Mouse (Mus musculus) heart, postnatal 4 days (tissue): ENCODE data around the gene Tbc1d13. TPM values are rescaled to one million over a fixed set of nuclear protein-coding genes. Genes with fewer than 3 reads are reported as not detected.

Experiments
- DNase-seq: peaks from one replicate; pipeline ENCODE4 v3.0.0; 2021
- total RNA-seq, 2 experiments: library from RNA; stranded (reverse); gene quantifications; 2 replicates each; pipeline ENCODE4 v1.2.3; 2021

Gene Tbc1d13
- 10 to 100 TPM; 23.9 to 27.4 TPM for total RNA-seq

- peak; percentile 99 for DNase-seq
Measured at GRCm38 (mm10) chr2:30133613-30134377, at the start of gene Tbc1d13. Tbc1d13 (plus strand) TSS chr2:30133746.

- no peak for DNase-seq
Measured at GRCm38 (mm10) chr2:30084113-30084512, 49.4 kb upstream of the Tbc1d13 start.

GRCm38 (mm10) chr2:30084632-30085031 lies 48.9 kb upstream of the Tbc1d13 start:
- DNase-seq: no peak

GRCm38 (mm10) chr2:30087310-30087709 lies 46.2 kb upstream of the Tbc1d13 start:
- DNase-seq: no peak

GRCm38 (mm10) chr2:30091521-30091920 lies 42.0 kb upstream of the Tbc1d13 start:
- no peak for DNase-seq

GRCm38 (mm10) chr2:30092280-30092918 lies 41.1 kb upstream of the Tbc1d13 start:
- DNase-seq: no peak

GRCm38 (mm10) chr2:30093471-30094207 lies 39.9 kb upstream of the Tbc1d13 start, which contains the start of gene Zdhhc12:
Zdhhc12 (minus strand) TSS chr2:30093648.
- peak; percentile 92 for DNase-seq

- DNase-seq: no peak
Measured at GRCm38 (mm10) chr2:30094208-30094588, 39.3 kb upstream of the Tbc1d13 start.

- peak; percentile 69 for DNase-seq
Measured at GRCm38 (mm10) chr2:30095882-30096527, 37.5 kb upstream of the Tbc1d13 start.

GRCm38 (mm10) chr2:30100214-30100613 lies 33.3 kb upstream of the Tbc1d13 start:
- DNase-seq: no peak

- peak; percentile 61 for DNase-seq
Measured at GRCm38 (mm10) chr2:30106364-30106763, 27.2 kb upstream of the Tbc1d13 start.

GRCm38 (mm10) chr2:30107646-30108045 lies 25.9 kb upstream of the Tbc1d13 start:
- DNase-seq: no peak

- no peak for DNase-seq
Measured at GRCm38 (mm10) chr2:30108260-30108659, 25.3 kb upstream of the Tbc1d13 start.

- no peak for DNase-seq
Measured at GRCm38 (mm10) chr2:30111500-30111899, 22.0 kb upstream of the Tbc1d13 start.

GRCm38 (mm10) chr2:30112564-30112963 lies 21.0 kb upstream of the Tbc1d13 start:
- DNase-seq: no peak

- DNase-seq: no peak
Measured at GRCm38 (mm10) chr2:30119641-30120051, 13.9 kb upstream of the Tbc1d13 start.

- no peak for DNase-seq
Measured at GRCm38 (mm10) chr2:30120269-30120668, 13.3 kb upstream of the Tbc1d13 start.

GRCm38 (mm10) chr2:30122766-30123165 lies 10.8 kb upstream of the Tbc1d13 start:
- no peak for DNase-seq

GRCm38 (mm10) chr2:30123729-30124471 lies 9.6 kb upstream of the Tbc1d13 start:
- DNase-seq: no peak

- DNase-seq: peak; percentile 97
Measured at GRCm38 (mm10) chr2:30124472-30125274, 8.9 kb upstream of the Tbc1d13 start, which contains the start of gene Zer1. Zer1 (minus strand) TSS chr2:30124585.

GRCm38 (mm10) chr2:30128789-30129188 lies 4.8 kb upstream of the Tbc1d13 start:
- no peak for DNase-seq
